Mouse (Mus musculus): ENCODE results near the gene Rsph3b. TPM values are rescaled to one million over a fixed set of nuclear protein-coding genes. Genes with fewer than 3 reads are reported as not detected.

Rsph3b gene
- polyA plus RNA-seq, 1 experiment from 2014 or later = 59.6 TPM

- ATAC-seq (replicated peaks) = no peak
- Histone ChIP-seq H3K4me3 (no peak overlapping the region), H3K36me3 (replicated peaks) (no peaks in the 10 kb centered on the region), H3K27me3 (replicated peaks) (no peaks in the 10 kb centered on the region), H3K4me1 (no peaks in the 10 kb centered on the region), H3K4me2 (no peak overlapping the region), H3K9ac (no peak overlapping the region), H3K27ac (no peak overlapping the region), H3K9me3 (0 out of 2 replicates have a peak, but pooled peaks cover 3% of the 10 kb centered on the region)
- 93% methylated on average over 2 of the region's 2 CpGs for WGBS
These were observed 77.1 kb downstream of the Rsph3b start for GRCm38 (mm10) chr17:6871421-6871820.

GRCm38 (mm10) chr17:6868810-6869209, 79.7 kb downstream of the Rsph3b start:
- no peak for ATAC-seq (replicated peaks)
- Histone ChIP-seq H3K4me1 (peaks cover 6% of the 10 kb centered on the region; the same call in 1 of the 2 replicates), H3K4me2 (no peak overlapping the region), H3K36me3 (replicated peaks) (no peaks in the 10 kb centered on the region), H3K27me3 (replicated peaks) (0 out of 2 replicates have a peak, but pooled peaks cover 5% of the 10 kb centered on the region), H3K4me3 (no peak overlapping the region), H3K9me3 (0 out of 2 replicates have a peak, but pooled peaks cover 3% of the 10 kb centered on the region), H3K9ac (no peak overlapping the region), H3K27ac (no peak overlapping the region)

- no peak for ATAC-seq (replicated peaks)
- Histone ChIP-seq H3K36me3 (replicated peaks) (no peaks in the 10 kb centered on the region), H3K4me3 (no peak overlapping the region), H3K27ac (no peak overlapping the region), H3K4me1 (peaks cover 6% of the 10 kb centered on the region; the same call in 1 of the 2 replicates), H3K9me3 (no peaks in the 10 kb centered on the region), H3K27me3 (replicated peaks) (0 out of 2 replicates have a peak, but pooled peaks cover 5% of the 10 kb centered on the region), H3K4me2 (no peak overlapping the region), H3K9ac (no peak overlapping the region)
- 22% methylated on average over 7 of the region's 7 CpGs for WGBS
These were observed 80.7 kb downstream of the Rsph3b start for GRCm38 (mm10) chr17:6867740-6868139.

- Histone ChIP-seq H3K4me1 (peaks cover 11% of the 10 kb centered on the region), H3K4me2 (no peak overlapping the region), H3K27me3 (replicated peaks) (0 out of 2 replicates have a peak, but pooled peaks cover 5% of the 10 kb centered on the region), H3K9ac (no peak overlapping the region), H3K27ac (no peak overlapping the region), H3K9me3 (no peaks in the 10 kb centered on the region), H3K4me3 (no peak overlapping the region), H3K36me3 (replicated peaks) (no peaks in the 10 kb centered on the region)
- 71% methylated on average over 1 of the region's 1 CpGs for WGBS
- no peak for ATAC-seq (replicated peaks)
These were observed 81.9 kb downstream of the Rsph3b start for GRCm38 (mm10) chr17:6866576-6866975.

- no peaks in the 10 kb centered on the region for H3K36me3 ChIP-seq (replicated peaks)
- no peak for ATAC-seq (replicated peaks)
These were observed 82.9 kb downstream of the Rsph3b start for GRCm38 (mm10) chr17:6865580-6865979.

DNA sequence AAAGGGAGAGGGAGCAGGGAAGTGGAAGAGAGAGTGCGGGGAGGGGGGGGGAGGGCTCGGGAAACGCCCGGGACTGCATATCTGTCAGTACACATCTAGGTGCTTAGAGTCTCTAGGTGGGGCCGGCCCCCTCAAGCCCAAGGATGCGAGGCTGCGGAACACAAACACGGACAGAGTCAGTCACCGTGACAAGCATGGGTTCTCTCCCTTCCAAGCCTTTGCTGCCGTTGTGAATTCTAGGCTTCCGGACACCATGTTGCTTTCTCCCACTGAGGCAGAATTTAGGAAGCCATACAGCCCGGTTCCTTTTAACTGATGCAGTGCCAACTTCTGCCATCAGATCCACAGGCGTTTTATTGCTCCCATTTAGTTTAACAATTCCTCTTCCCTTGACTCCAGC, 83.6 kb downstream of the Rsph3b start:
- H3K4me3 ChIP-seq = no peak overlapping the region
- no peak for ATAC-seq (replicated peaks)
- no peak overlapping the region for H3K27ac ChIP-seq
- H3K9ac ChIP-seq = no peak overlapping the region
- WGBS = 24% methylated on average over 13 of the region's 13 CpGs
- H3K9me3 ChIP-seq = no peaks in the 10 kb centered on the region
- H3K4me2 ChIP-seq = no peak overlapping the region
- H3K36me3 ChIP-seq (replicated peaks) = no peaks in the 10 kb centered on the region
- peaks cover 28% of the 10 kb centered on the region for H3K4me1 ChIP-seq
- 0 out of 2 replicates have a peak, but pooled peaks cover 5% of the 10 kb centered on the region for H3K27me3 ChIP-seq (replicated peaks)

More at GRCm38 (mm10) chr17:6865580-6865979, 82.9 kb downstream of the Rsph3b start:
- H3K9me3 ChIP-seq = no peaks in the 10 kb centered on the region
- no peak overlapping the region for H3K4me3 ChIP-seq
- H3K4me2 ChIP-seq = no peak overlapping the region
- no peak overlapping the region for H3K27ac ChIP-seq
- H3K9ac ChIP-seq = no peak overlapping the region
- H3K4me1 ChIP-seq = peaks cover 21% of the 10 kb centered on the region
- H3K27me3 ChIP-seq (replicated peaks) = 0 out of 2 replicates have a peak, but pooled peaks cover 5% of the 10 kb centered on the region
- WGBS = 64% methylated on average over 5 of the region's 5 CpGs

DNA sequence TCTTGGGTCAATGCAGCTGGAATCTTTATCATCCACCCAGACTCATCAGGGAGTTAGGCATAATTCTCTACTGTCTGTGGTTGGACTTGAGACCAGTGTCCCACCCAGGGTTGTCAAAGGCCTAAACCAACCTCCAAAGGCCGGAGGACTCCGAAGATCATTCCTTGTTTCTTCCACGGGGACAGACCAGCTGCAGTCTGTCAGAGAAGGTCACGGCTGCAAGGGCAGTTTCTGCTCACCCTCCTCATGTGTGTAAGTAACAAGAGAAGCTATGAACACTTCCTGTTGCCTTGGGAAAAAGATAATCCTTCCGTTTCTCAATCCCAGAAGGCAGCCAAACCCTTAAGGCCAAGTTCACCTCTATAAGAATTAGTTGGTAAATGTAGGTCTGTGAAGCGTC, 85.0 kb downstream of the Rsph3b start:
- Histone ChIP-seq H3K4me2 (no peak overlapping the region), H3K9ac (no peak overlapping the region), H3K4me1 (peaks cover 31% of the 10 kb centered on the region), H3K36me3 (replicated peaks) (no peaks in the 10 kb centered on the region), H3K27me3 (replicated peaks) (0 out of 2 replicates have a peak, but pooled peaks cover 5% of the 10 kb centered on the region), H3K4me3 (no peak overlapping the region), H3K9me3 (no peaks in the 10 kb centered on the region), H3K27ac (no peak overlapping the region)
- 90% methylated on average over 6 of the region's 6 CpGs for WGBS
- ATAC-seq (replicated peaks) = no peak

DNA sequence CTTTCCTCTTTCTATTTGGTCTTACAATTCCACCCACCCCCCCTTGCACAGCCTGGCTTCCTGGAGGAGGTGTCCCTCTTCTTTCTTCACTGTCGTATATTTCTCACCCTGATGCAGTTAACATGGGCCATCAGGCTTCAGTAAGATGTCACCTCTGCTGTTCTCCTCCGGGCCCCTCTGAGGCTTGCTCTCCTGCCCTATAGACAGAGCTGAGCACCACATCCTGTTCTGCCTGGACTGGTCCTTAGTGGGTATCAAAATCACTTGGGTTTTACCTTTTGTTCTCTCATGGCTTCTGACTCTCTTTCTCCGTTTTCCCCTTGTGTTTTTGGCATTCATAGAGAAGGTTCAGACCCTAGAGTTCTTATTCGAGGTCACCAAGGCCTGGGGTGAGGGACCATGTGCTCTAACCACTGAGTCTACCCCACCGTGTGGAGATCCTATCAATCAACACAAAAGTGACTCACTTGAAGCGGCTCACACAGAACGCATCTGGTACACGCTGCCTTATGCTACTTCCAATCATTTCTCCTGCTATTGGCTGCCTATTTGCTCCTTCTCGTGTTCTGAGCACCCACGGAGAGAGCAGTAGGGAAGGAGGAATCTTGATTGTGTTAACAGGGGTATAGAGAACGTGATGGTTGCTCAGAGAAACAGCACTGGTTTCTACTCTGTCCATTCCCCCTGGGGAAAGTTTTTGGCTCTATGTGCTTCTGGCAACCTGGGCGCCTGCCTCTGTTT, 86.3 kb downstream of the Rsph3b start:
- Histone ChIP-seq H3K27ac (0 out of 2 replicates have a peak overlapping the region, but pooled peaks have one; percentile 8), H3K36me3 (replicated peaks) (no peaks in the 10 kb centered on the region), H3K4me3 (no peak overlapping the region), H3K9me3 (no peaks in the 10 kb centered on the region), H3K27me3 (replicated peaks) (0 out of 2 replicates have a peak, but pooled peaks cover 5% of the 10 kb centered on the region), H3K9ac (no peak overlapping the region), H3K4me2 (peak overlapping the region; percentile 40; the same call in 1 of the 2 replicates), H3K4me1 (peaks cover 31% of the 10 kb centered on the region)
- ATAC-seq (replicated peaks) = peak; percentile 13; the same call in 1 of the 2 replicates
- WGBS = 44% methylated on average over 12 of the region's 12 CpGs

- Histone ChIP-seq H3K4me2 (peak overlapping the region; percentile 40), H3K9ac (0 out of 2 replicates have a peak overlapping the region, but pooled peaks have one; percentile 1), H3K27ac (peak overlapping the region; percentile 67), H3K36me3 (replicated peaks) (no peaks in the 10 kb centered on the region), H3K4me1 (peaks cover 31% of the 10 kb centered on the region), H3K9me3 (no peaks in the 10 kb centered on the region), H3K4me3 (peak overlapping the region; percentile 3; the same call in 1 of the 2 replicates), H3K27me3 (replicated peaks) (0 out of 2 replicates have a peak, but pooled peaks cover 5% of the 10 kb centered on the region)
- peak; percentile 85 for ATAC-seq (replicated peaks)
- 3% methylated on average over 28 of the region's 28 CpGs for WGBS
These were observed 87.1 kb downstream of the Rsph3b start for GRCm38 (mm10) chr17:6861181-6862039.

- H3K27ac ChIP-seq = peak overlapping the region; percentile 55
- peaks cover 31% of the 10 kb centered on the region for H3K4me1 ChIP-seq
- H3K9ac ChIP-seq = no peak overlapping the region
- H3K27me3 ChIP-seq (replicated peaks) = 0 out of 2 replicates have a peak, but pooled peaks cover 5% of the 10 kb centered on the region
- WGBS = 11% methylated on average over 12 of the region's 12 CpGs
- no peak overlapping the region; the same call in 1 of the 2 replicates for H3K4me2 ChIP-seq
- ATAC-seq (replicated peaks) = 0 out of 2 replicates have a peak, but pooled peaks have one; percentile 34
- H3K36me3 ChIP-seq (replicated peaks) = no peaks in the 10 kb centered on the region
- H3K9me3 ChIP-seq = no peaks in the 10 kb centered on the region
- H3K4me3 ChIP-seq = no peak overlapping the region
These were observed 88.0 kb downstream of the Rsph3b start for GRCm38 (mm10) chr17:6860491-6860897.

DNA sequence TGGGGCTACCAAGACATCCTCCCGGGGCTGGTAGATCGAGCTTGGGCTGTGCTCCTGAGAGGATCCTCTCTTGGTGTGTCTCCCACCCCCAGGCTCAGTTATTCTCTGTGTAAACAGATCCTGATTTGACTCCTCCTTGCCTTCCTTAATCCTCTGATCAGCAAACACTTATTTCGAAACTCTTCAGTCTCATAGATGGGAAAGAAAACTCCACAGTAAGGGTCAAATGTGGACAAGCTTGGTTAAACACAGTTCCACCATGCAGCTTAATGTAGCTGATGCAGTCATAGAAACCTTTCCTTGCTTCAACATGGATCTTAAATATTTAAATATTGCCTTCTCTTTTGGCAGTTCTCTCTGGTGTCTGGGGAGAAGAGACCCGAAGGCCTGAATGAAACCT, 88.4 kb downstream of the Rsph3b start:
- 10% methylated on average over 4 of the region's 4 CpGs for WGBS
- Histone ChIP-seq H3K27ac (peak overlapping the region; percentile 55), H3K36me3 (replicated peaks) (no peaks in the 10 kb centered on the region)

More for the DNA sequence above, 88.4 kb downstream of the Rsph3b start:
- H3K4me3 ChIP-seq = no peak overlapping the region
- no peaks in the 10 kb centered on the region for H3K9me3 ChIP-seq
- H3K4me1 ChIP-seq = peaks cover 31% of the 10 kb centered on the region
- H3K27me3 ChIP-seq (replicated peaks) = 0 out of 2 replicates have a peak, but pooled peaks cover 1% of the 10 kb centered on the region
- ATAC-seq (replicated peaks) = no peak
- H3K9ac ChIP-seq = no peak overlapping the region
- no peak overlapping the region for H3K4me2 ChIP-seq

All from midbrain, embryonic 15.5 days (tissue).